Mouse (Mus musculus): ENCODE data around the gene Atp8b5. TPM values are rescaled to one million over a fixed set of nuclear protein-coding genes. Genes with fewer than 3 reads are reported as not detected.

The Atp8b5 gene
- 0.02 and 0.08 TPM in 2 replicates for polyA plus RNA-seq (2012; rRNA removed)

DNA sequence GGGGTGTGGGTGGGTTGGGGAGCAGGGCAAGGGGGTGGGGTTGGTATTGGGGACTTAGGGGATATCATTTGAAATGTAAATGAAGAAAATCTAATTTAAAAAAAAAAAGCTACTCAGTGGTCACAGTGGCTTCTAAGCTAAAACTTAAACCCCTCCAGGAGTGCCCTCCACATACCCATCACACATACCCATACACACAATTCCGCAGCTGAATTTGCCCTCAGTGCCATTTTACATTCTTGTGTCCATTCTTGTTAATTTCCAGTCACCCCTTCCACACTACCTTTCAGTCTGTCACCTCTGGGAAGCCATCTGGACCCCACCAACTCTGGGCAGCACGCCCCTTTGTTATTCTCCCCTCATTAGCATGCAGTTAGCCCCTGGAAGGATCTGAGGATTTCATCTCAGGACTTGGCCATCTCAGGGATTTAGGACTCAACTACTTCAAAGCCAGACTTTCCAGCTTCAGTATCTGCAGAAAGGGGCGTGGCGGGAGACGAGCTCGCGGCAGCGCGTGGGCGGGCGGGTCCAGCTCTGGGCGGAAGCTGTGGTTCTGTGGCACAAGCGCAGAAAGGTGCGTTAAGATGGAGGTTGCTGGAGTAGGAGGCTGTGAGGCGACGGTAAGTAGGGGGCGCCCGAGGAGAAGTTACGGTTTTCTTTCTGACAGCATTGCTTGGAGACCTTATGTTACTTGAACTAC, at the start of gene Atp8b5:
Atp8b5 (plus strand) TSS at position 537 of the 700 bp plus-strand sequence.
- peak; percentile 48 for DNase-seq (ENCODE audit: low read depth, low spot score)
- WGBS, result 5% methylated on average over 19 of the region's 19 CpGs

DNA sequence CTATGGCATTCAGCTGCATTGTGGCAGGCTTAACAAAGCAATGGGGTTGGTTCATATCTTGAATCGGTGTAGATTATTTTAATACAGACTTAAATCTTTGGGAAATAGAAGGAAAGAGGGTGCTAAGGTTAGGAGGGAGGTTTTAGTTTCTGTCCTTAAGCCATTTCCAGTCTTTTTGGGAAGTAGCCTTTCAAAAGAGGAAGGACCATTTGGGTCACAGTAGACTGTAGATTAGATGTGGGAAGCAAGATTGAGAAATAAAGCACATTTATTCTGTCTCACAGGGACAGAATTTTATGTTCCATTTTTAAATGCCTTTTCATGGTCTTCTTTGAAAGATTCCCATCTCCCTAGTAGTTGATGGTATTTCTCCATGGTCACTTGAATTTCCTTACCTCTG, 49.0 kb upstream of the Atp8b5 start:
- DNase-seq (ENCODE audit: low read depth, low spot score), result no peak
- 93% methylated on average over 1 of the region's 1 CpGs for WGBS

DNA sequence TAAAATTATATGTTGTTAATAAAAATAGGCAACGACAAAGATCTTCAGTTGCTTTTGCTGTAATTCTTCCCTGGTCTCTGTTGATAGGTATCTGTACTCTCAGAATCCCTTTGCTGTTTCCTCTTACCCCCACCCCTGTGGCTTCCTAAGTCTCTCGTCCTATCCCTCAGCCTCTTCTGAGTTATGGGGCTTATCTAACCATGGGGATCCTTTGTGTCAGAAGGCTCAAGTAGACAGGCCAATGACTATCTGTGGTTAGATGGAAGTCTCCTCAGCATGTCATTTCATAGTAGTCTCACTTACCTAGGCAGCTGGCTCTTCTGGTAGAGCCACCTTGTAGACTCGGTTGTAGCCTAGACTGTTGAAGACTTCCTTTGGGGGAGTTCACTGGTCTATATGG, 35.1 kb upstream of the Atp8b5 start:
- WGBS, result 90% methylated on average over 3 of the region's 3 CpGs
- no peak for DNase-seq (ENCODE audit: low read depth, low spot score)

DNA sequence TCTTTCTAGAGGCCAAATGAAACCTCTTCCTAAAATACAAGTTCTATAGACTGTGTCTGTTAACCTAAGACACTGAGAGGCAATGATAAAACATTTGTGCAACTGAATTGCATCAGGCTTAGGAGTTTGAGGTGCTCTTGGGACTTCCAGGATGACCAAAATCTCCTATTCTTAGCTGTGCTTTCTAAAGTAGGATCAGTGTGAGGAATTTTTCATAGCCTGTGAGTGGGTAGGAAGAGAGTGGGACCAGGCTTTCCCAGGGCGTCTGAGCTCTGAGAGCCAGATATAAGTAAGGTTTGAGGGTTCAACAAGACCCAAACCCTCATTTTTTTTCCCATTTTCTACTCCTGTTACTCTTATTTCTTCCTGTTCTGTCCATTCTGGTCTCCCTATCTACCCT, 34.0 kb upstream of the Atp8b5 start:
- DNase-seq (ENCODE audit: low read depth, low spot score), result no peak
- 82% methylated on average over 1 of the region's 1 CpGs for WGBS

DNA sequence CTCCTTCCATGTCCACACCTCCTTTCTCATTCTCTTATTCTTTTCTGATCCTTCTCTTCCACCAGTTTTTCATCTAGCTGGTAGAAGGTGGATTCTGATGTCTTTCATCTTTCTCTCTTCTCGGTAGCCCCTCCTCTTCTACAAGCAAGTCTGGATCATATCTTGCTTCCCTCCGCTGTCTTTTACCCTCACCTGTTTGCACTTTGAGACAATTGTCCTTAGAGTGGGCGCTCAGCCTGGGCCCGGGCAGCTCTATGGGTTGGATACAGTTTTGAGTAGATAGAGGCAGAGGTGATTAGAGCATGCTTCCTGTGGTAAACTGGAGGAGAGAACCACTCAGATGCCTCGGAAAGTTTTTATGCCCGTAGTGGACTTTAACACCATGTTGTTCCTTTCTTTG, 33.5 kb upstream of the Atp8b5 start:
- DNase-seq (ENCODE audit: low read depth, low spot score), result no peak
- WGBS, result 90% methylated on average over 6 of the region's 6 CpGs

DNA sequence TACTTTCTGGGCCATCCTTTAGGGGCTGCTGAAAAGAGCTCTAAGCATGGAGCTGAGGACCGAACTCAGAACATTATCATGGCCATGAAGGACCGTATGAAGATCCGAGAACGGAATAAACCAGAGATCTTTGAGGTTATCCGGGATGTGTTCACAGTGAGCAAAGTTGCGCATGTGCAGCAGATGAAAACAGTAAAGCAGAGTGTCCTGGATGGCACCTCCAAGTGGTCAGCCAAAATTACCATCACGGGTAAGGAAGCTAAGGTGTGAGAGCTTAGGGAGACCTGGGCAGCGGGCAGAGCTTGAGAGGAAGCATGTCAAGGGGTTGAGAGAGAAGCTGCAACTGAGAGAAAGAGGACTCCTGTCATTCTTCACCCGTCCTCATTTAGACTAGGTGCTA, 30.1 kb upstream of the Atp8b5 start:
- WGBS, result 94% methylated on average over 9 of the region's 9 CpGs

DNA sequence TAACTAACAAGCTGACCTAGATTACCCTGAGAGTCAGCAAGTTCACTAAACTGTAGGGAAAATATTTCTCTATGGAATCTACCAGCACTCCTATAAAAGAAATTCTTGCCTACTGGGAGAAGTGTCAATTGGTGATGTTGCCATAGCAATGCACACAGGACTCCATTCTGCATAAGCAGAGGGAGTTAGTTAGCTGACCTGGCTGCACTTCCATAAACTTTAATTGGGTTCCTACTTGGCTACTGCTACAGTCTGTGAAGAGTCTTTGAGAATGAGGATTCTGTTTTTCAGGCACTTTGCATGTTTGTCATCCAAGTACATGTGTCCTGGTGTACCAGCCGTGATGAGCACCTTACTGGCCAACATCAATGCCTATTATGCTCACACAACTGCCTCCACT, 26.2 kb upstream of the Atp8b5 start:
- 76% methylated on average over 1 of the region's 1 CpGs for WGBS
- DNase-seq (ENCODE audit: low read depth, low spot score), result no peak

More for the DNA sequence above, 30.1 kb upstream of the Atp8b5 start:
- no peak for DNase-seq (ENCODE audit: low read depth, low spot score)

DNA sequence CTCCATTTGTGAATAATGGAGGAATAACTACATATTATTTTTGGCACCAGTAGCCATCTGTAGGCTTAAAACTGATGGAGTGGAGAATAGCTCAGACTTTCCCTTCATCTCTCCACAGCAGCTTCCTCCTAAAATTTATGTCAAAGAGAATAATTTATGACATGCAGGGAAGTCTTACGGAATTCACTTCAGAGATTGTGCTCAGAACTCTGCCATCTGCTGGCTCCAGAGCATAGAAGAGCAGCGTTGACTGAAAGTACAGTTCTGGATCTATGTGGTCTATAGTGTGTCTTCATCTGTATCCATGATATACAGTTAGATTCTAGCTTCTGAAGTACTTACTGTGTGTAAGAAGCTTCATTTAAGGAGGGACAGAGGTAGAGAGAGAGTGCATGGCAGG, 22.9 kb upstream of the Atp8b5 start:
- no peak for DNase-seq (ENCODE audit: low read depth, low spot score)
- WGBS, result 32% methylated on average over 2 of the region's 2 CpGs

DNA sequence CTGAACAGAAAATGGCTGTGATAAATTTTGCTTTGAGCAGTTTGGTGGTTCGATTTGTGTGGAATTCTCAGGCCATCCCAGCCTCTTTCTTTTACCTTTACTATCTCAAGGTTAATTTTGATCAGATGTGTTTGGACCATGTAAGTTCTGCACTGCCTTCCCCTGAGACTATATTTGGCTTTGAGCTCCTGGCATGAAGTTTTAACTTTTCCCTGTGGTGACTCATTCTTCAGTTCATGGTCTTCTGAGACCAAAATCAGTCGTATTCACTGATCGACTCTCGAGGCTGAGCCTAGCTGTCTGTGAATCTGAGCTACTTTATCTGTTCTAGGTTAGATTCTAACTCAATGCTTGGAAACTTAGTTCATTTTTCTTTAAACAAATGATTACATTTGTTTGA, 21.2 kb upstream of the Atp8b5 start:
- DNase-seq (ENCODE audit: low read depth, low spot score), result no peak
- WGBS, result 86% methylated on average over 4 of the region's 4 CpGs

DNA sequence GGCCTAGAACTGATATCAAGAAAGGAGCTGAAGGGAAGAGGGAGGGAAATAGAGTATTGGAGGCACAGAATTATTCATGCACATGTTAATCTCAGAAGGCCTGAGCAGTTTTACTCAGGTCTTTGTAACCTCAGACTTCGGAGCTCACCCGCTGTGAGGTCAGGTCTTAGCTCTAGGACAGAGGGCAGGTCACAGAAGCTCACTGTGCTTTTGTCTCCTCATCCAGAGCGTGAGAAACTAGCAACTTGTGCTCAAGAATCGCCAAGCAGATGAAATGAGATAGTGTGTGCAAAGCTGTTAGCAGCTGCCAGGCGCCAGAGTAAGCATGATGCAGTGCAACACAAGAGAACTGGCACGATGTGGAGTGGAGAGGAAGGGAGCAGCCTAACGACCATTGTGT, 18.9 kb upstream of the Atp8b5 start:
- DNase-seq (ENCODE audit: low read depth, low spot score), result no peak
- WGBS, result 80% methylated on average over 7 of the region's 7 CpGs

DNA sequence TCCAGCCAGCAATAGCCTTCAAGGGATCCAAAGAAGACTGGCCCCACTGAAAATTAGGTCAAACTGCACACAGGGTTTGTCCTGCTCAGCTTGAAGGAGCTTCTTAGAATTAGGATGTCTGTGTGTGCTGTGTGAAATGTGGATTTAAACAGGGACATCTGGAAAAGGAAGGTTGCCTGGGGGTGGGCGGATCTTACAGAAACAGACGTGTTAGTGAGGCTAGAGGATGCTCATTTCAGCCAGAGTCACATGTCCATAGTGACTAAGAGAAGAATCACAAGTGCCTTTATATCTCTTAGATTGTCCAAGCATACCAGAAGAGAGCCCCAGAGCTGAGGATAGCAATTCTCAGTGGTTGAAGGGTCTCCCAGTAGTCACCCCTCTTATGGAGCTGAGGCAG, 18.1 kb upstream of the Atp8b5 start:
- no peak for DNase-seq (ENCODE audit: low read depth, low spot score)
- 85% methylated on average over 2 of the region's 2 CpGs for WGBS

DNA sequence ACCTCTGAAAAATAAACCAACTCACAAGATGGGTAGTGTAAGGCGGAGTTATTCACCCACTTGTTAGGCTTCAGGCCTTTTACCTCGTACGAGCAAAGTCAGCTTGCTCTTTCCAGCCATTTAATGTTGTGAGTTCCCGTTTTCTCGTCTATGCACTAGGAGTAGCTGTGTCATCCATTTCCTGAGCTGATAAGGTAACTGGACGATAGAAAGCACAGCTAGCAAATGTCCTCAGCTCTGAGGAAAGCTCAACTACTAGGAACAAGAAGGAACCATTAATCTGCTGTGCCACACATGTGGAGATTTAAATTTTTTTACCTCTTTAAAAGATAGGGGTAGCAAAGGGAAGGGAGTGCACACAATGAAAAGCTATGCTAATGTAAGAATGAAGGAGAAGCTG, 15.7 kb upstream of the Atp8b5 start:
- 84% methylated on average over 6 of the region's 6 CpGs for WGBS
- no peak for DNase-seq (ENCODE audit: low read depth, low spot score)

DNA sequence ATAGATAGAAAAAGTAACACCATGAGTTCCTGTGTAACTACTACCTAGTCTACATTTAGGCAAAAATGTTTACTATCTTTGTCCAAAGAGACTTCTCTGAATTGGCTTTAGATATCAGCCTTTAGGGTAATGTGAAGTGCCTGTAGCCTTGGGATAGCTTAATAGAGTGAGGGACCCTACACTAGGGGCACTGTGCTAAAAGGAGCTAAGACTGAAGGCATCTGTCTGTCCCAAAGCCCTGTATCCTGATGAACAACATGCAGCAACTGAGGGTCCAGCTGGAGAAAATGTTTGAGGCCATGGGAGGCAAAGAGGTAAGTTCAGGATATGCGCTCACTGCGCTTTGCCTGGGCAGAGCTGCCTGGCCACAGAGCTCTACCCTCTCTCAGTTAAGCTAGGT, 9.9 kb upstream of the Atp8b5 start:
- no peak for DNase-seq (ENCODE audit: low read depth, low spot score)
- 97% methylated on average over 2 of the region's 2 CpGs for WGBS

DNA sequence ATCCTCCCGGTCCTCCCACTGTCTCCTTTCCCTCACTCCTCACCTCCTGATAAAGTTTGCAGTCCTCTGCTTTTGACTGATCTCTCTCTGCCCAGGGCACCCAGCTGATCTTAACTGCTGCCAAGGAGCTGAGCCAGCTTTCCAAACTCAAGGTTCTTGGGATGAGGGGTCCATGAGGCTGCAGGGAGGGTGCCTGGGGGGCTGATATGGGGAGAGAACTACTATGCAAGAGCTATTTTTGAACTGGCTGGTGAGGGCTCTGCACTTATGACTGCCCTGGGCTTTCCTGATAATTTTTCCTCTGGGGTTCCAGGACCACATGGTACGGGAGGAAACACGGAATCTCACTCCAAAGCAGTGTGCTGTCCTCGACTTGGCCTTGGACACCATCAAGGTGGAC, 8.4 kb upstream of the Atp8b5 start:
- 83% methylated on average over 4 of the region's 4 CpGs for WGBS
- DNase-seq (ENCODE audit: low read depth, low spot score), result no peak

DNA sequence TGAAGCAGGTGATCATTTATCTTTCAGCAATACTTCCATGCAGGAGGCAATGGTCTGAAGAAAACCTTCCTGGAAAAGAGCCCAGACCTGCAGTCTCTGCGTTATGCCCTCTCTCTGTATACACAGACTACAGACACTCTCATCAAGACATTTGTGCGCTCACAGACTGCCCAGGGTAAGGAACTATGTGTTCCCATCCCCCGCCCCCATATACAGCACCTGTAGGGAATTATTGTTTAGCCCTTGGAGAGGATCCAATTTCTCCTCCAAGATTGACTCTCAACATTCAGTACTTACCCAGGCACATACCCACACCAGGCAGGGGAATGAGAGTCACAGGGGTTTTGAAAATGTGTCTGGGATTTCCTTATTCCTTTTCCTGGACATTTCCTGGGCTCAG, 7.5 kb upstream of the Atp8b5 start:
- no peak for DNase-seq (ENCODE audit: low read depth, low spot score)
- WGBS, result 27% methylated on average over 3 of the region's 3 CpGs

DNA sequence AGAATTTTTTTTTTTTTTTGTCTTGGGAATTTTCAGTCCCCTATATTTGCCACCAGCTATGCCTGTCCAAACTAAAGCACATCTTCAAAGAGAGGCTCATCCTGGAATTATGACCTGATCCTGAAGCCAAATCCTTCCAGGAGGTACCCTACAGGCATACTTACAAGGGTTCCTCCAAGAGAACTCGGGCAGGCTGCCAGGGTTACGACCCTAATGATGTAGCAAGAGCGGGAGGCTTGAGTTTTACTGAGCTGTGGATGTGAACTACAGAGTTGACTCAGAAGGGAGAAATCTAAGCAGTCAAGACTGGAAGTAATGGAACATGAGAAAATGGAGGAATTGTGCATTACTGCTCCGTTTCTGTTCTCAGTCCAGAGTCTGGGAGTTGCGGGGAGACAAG, 6.9 kb upstream of the Atp8b5 start:
- no peak for DNase-seq (ENCODE audit: low read depth, low spot score)
- 48% methylated on average over 5 of the region's 5 CpGs for WGBS

DNA sequence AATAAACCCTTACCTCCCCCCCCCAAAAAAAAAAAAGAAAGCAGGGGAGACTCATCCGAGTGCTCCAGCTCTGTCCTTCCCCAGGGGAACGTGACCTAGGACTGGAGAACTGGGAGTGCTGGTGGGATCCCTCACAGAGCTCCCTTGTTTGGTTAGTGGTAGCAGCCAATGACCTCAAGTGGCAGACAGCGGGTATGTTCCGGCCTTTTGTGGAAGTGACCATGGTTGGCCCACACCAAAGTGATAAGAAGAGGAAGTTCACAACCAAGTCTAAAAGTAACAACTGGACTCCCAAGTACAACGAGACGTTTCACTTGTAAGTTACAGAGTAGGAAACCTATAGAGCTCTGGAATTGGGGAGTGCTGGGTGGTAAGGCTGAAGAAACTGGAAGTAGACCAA, 4.1 kb upstream of the Atp8b5 start:
- no peak for DNase-seq (ENCODE audit: low read depth, low spot score)
- 88% methylated on average over 6 of the region's 6 CpGs for WGBS

DNA sequence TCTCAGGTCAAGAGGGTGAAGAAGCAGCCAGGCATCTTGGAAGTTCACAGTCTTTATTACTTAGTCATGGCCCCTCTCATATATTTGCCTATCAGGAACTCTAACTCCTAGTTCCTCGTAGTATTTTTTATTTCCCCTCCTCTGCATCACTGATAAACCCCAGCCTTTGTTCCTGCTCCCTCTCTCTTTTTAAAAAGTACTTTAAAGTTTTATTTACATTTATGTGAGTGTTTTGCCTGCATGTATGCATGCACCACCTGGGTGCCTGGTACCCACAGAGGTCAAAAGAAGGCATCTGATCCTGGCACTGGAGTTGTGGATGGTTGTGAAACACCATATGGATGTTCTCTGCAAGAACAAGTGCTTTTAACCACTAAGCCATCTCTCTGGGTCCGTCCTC, 813 bp upstream of the Atp8b5 start:
- no peak for DNase-seq (ENCODE audit: low read depth, low spot score)
- WGBS, result 52% methylated on average over 2 of the region's 2 CpGs

DNA sequence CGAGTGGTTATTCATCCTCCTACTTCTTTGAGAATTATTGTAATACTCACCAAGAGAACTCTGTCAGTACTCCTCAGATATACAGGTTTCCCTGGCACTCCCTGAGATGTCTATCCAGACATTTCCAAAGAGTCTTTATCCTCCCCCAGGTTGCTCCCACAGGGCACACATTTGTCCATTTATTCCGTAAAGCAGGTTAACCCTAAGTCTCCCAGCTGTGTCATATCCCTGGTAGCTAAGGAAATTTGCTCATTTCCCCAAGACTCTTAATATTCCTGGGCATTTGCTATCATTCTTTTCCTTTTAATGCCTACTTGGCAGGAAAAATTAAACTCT, 332 bp downstream of the Atp8b5 start:
- WGBS, result 12% methylated on average over 2 of the region's 2 CpGs
- DNase-seq (ENCODE audit: low read depth, low spot score), result no peak

DNA sequence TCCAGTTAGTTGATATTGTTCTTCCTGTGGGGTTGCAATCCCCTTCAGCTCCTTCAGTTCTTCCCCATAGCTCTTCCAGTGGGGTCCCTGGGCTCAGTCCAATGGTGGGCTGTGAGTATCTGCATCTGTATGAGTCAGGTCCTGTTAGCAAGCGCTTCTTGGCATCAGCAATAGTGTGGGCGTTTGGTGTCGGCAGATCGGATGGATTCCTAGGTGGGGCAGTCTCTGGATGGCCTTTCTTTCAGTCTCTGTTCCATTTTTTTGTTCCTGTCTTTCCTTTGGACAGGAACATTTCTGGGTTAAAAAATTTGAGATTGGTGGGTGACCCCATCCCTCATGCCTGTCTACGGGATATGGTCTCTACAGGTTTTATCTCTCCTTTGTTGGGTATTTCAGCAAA, 18.5 kb downstream of the Atp8b5 start:
- WGBS, result 92% methylated on average over 5 of the region's 5 CpGs
- DNase-seq (ENCODE audit: low read depth, low spot score), result no peak

DNA sequence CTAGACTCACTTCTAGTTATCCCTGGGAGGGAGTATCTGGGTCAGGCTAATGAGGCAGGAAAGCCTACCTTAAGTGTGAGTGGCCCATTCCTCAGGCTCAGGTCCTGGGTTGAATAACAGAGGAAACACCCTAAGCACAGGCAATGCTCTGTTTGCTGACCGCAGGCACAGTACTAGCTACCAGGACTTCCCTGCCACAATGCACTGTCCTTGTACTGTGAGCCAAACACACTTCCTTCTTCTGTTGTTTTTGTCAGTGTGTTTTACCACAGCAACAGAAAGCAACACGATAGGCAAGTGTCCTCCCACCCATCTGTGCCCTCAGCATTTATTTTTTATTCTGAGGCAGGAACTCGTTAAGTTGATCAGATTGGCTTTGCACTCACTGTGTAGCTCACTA, 20.3 kb downstream of the Atp8b5 start:
- no peak for DNase-seq (ENCODE audit: low read depth, low spot score)

DNA sequence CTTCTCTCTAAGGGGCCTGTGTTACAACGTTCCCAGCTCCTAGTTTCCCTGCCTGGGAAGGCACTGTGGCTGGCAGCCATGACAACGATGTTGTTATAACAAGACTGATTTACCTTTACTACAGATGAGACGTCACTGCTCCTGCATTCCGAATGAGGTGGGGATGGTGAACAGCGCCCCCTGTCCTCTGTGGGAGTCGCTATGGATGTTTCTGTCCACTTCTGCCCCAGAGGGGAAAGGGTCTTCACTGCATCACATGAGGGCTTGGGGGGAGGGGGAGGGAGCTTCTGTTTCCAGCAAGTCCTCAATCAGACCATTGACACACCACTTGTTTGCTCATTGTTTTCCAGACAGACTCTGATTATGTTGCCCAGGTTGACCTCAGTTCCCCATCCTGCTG, 27.0 kb downstream of the Atp8b5 start:
- DNase-seq (ENCODE audit: low read depth, low spot score), result no peak
- 21% methylated on average over 6 of the region's 6 CpGs for WGBS

More for the DNA sequence above, 20.3 kb downstream of the Atp8b5 start:
- WGBS, result 66% methylated on average over 3 of the region's 3 CpGs

Measured in large intestine, adult 2 months (tissue).